Mouse (Mus musculus) cerebellum, postnatal 4 days (tissue): ENCODE measurements around the gene Adamtsl1.

Source experiments
- DNase-seq, 2 experiments: peaks; one replicate each; pipeline ENCODE4 v3.0.0; 2022; ENCODE audit warnings: low spot score in 2 of 2, mixed read lengths in 1 of 2

Adamtsl1 gene

GRCm38 (mm10) chr4:85790226-85790625 lies 276.3 kb downstream of the Adamtsl1 start:
- no peak for DNase-seq

GRCm38 (mm10) chr4:85801805-85802204 lies 287.8 kb downstream of the Adamtsl1 start:
- DNase-seq, result peak; percentile 60 to 77

GRCm38 (mm10) chr4:85814418-85814817 lies 300.4 kb downstream of the Adamtsl1 start:
- DNase-seq, result no peak

GRCm38 (mm10) chr4:85818504-85818903 lies 304.5 kb downstream of the Adamtsl1 start:
- DNase-seq, result no peak

GRCm38 (mm10) chr4:85819169-85819568 lies 305.2 kb downstream of the Adamtsl1 start:
- peak in 1 of 2 experiments; percentile 49 for DNase-seq

GRCm38 (mm10) chr4:85819921-85820320 lies 305.9 kb downstream of the Adamtsl1 start:
- DNase-seq, result no peak

GRCm38 (mm10) chr4:85823952-85824704 lies 310.2 kb downstream of the Adamtsl1 start:
- no peak for DNase-seq

- no peak for DNase-seq
Observed at GRCm38 (mm10) chr4:85824705-85825085, 310.7 kb downstream of the Adamtsl1 start.

GRCm38 (mm10) chr4:85837058-85837457 lies 323.1 kb downstream of the Adamtsl1 start:
- peak in 1 of 2 experiments; percentile 78 for DNase-seq

GRCm38 (mm10) chr4:85837532-85837965 lies 323.6 kb downstream of the Adamtsl1 start:
- DNase-seq, result peak; percentile 24 to 80

- no peak for DNase-seq
Observed at GRCm38 (mm10) chr4:85838031-85838430, 324.1 kb downstream of the Adamtsl1 start.

GRCm38 (mm10) chr4:85842113-85842512 lies 328.1 kb downstream of the Adamtsl1 start:
- DNase-seq, result peak in 1 of 2 experiments; percentile 65

GRCm38 (mm10) chr4:85844381-85844780 lies 330.4 kb downstream of the Adamtsl1 start:
- DNase-seq, result no peak

GRCm38 (mm10) chr4:85845931-85846330 lies 332.0 kb downstream of the Adamtsl1 start:
- no peak for DNase-seq

- no peak for DNase-seq
Observed at GRCm38 (mm10) chr4:85853401-85853800, 339.4 kb downstream of the Adamtsl1 start.

- DNase-seq, result no peak
Observed at GRCm38 (mm10) chr4:85854507-85854906, 340.5 kb downstream of the Adamtsl1 start.

- DNase-seq, result no peak
Observed at GRCm38 (mm10) chr4:85879376-85879775, 365.4 kb downstream of the Adamtsl1 start.

- DNase-seq, result no peak
Observed at GRCm38 (mm10) chr4:85881318-85881717, 367.3 kb downstream of the Adamtsl1 start.

GRCm38 (mm10) chr4:85884031-85884430 lies 370.1 kb downstream of the Adamtsl1 start:
- DNase-seq, result no peak

GRCm38 (mm10) chr4:85889877-85890598 lies 376.1 kb downstream of the Adamtsl1 start:
- no peak for DNase-seq

GRCm38 (mm10) chr4:85901316-85901715 lies 387.3 kb downstream of the Adamtsl1 start:
- DNase-seq, result no peak

- DNase-seq, result no peak
Observed at GRCm38 (mm10) chr4:85904217-85904616, 390.2 kb downstream of the Adamtsl1 start.

- DNase-seq, result no peak
Observed at GRCm38 (mm10) chr4:85916034-85916433, 402.1 kb downstream of the Adamtsl1 start.
